Mouse (Mus musculus) adrenal gland, postnatal 14 days (tissue): ENCODE measurements around the gene Hemgn. TPM values are rescaled to one million over a fixed set of nuclear protein-coding genes. Genes with fewer than 3 reads are reported as not detected.

Source experiments
- DNase-seq: peaks from one replicate; pipeline ENCODE4 v3.0.0; 2021; ENCODE audit warnings: mixed read lengths
- total RNA-seq: library from RNA; stranded (reverse); gene quantifications from 2 replicates; pipeline ENCODE4 v1.2.3, GENCODE M21; 2021

Gene Hemgn
- total RNA-seq, 1 experiment from 2014 or later, result 9.0 TPM

GRCm38 (mm10) chr4:46356351-46357133 lies 56.8 kb downstream of the Hemgn start:
- DNase-seq, result peak; percentile 88

GRCm38 (mm10) chr4:46353045-46353444 lies 60.3 kb downstream of the Hemgn start:
- no peak for DNase-seq

- DNase-seq, result no peak
Measured at GRCm38 (mm10) chr4:46349530-46349929, 63.8 kb downstream of the Hemgn start.

GRCm38 (mm10) chr4:46348897-46349296 lies 64.4 kb downstream of the Hemgn start:
- no peak for DNase-seq

- DNase-seq, result no peak
Measured at GRCm38 (mm10) chr4:46347580-46348515, 65.5 kb downstream of the Hemgn start.

DNA sequence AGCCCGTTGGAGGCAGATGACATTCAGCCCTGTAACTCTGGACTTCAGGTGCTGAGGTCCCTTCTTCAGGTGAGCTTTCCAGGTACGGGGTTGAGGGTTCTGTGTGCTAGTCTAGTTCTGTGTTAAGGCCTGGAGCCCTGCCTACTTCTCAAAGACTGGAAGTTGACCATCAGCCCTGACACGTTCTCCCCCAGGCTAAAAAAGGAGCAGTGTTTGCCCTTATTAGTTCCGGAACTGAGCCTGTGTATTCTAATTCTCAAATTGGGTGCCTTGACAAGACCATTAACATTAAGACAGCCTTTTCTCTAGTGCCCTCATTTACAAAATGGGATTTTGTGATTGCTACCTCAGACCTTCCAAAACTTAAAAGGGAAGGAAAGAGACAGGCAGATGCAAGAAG lies 66.2 kb downstream of the Hemgn start:
- DNase-seq, result no peak

- DNase-seq, result no peak
Measured at GRCm38 (mm10) chr4:46346221-46346620, 67.1 kb downstream of the Hemgn start.

DNA sequence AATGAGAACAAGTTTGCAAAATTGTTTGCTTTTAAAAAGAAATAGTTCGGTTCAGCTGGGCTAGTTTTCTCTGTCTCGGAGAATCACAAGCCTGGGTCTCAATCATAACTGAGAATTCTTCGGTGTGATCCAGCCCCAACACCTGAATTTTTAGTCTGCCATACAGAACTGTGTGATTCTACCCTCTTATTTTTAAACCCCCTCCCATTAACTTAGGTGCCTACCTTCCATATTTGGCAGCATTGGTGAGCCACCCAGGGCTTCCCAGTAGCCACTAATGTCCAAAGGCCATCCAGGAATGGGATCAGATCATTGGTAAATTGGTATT lies 67.6 kb downstream of the Hemgn start:
- no peak for DNase-seq

- no peak for DNase-seq
Measured at GRCm38 (mm10) chr4:46345056-46345772, 68.1 kb downstream of the Hemgn start.

DNA sequence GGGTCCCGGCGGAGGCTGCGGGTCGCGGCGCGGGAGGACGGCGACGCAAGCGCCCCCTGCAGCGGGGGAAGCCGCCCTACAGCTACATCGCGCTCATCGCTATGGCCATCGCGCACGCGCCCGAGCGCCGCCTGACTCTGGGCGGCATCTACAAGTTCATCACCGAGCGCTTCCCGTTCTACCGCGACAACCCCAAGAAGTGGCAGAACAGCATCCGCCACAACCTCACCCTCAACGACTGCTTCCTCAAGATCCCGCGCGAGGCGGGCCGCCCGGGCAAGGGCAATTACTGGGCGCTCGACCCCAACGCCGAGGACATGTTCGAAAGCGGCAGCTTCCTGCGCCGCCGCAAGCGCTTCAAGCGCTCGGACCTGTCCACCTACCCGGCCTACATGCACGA lies 69.0 kb downstream of the Hemgn start:
- peak; percentile 41 for DNase-seq

Other genes with a start within 250 kb of the Hemgn start
- 21.3 and 28.9 TPM in 2 replicates for gene Xpa, start 217.2 kb downstream of the Hemgn start, total RNA-seq
- not detected in 2 replicates for gene Foxe1, start 69.9 kb downstream of the Hemgn start, total RNA-seq
- gene Trmo, start 24.1 kb downstream of the Hemgn start, total RNA-seq, result 6.5 and 6.6 TPM in 2 replicates
- 156 and 162 TPM in 2 replicates for gene Anp32b, start 37.4 kb upstream of the Hemgn start, total RNA-seq
- 31.5 and 43.4 TPM in 2 replicates for gene Nans, start 75.7 kb upstream of the Hemgn start, total RNA-seq
- 7.7 and 8.0 TPM in 2 replicates for gene Trim14, start 122.6 kb upstream of the Hemgn start, total RNA-seq
- 3.3 and 5.3 TPM in 2 replicates for gene Coro2a, start 188.7 kb upstream of the Hemgn start, total RNA-seq
- gene Tbc1d2, start 236.7 kb upstream of the Hemgn start, total RNA-seq, result 2.0 and 3.1 TPM in 2 replicates